In the genomic region with DNA sequence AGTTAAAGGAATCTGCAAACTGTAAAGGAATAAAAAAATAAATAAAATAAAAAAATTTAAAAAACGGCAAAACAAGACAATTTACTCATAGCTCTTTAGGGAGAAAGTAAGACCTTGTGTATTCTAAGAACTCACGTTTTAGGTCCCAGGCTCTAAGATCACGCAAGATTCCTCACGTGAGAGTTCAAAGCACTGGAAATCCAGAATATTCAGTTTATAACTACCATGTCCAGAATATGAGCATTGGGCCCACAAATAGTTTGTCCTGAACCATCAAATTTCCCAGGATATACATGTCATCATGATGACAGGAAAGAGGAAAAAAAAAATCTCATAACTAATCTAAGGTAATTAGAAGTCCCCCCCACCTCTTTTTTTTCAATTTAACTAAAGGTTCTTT, we compare ENCODE assay signal across 14 mouse cellular contexts. TPM values are rescaled to one million over a fixed set of nuclear protein-coding genes. Genes with fewer than 3 reads are reported as not detected.
DNase-seq lines count a peak whose midpoint lies in the region; ATAC-seq and TF ChIP-seq lines count a peak whose summit lies in the region.
"Had no signal": no experiment of that assay in that cellular context is flagged by ENCODE, and none has a peak within 500 bp of the region (broad histone marks: within the 10 kb centered on the region; RNA-seq: fewer than 3 reads in every experiment).

No protein-coding gene starts in this region.

- no peak for DNase-seq in heart, postnatal 14 days
- no peak for DNase-seq in liver, adult 2 months (ENCODE audit: extremely low read depth, low read depth, low spot score)
- DNase-seq in liver (no peak), MN1 (ENCODE audit: low spot score) (no peak)
- DNase-seq in liver, embryonic 14.5 days (ENCODE audit: low read depth in 3 of 3, low spot score in 3 of 3), result no peak
- DNase-seq in retina, embryonic 14.5 days (ENCODE audit: low spot score), result no peak
- DNase-seq: adrenal gland, adult 2 months; cerebellum, postnatal 10 days; layer of hippocampus, adult 9-11 months; right cerebral cortex, adult 18-20 months had no signal

- TF ChIP-seq EP300 in liver, embryonic 14.5 days (IDR thresholded peaks at IDR 0.05; ENCODE audit: low read depth), result no peak

- no peak for TF ChIP-seq POLR2A in liver, adult 2 months (IDR thresholded peaks at IDR 0.05; ENCODE audit: extremely low read depth, insufficient read depth, low read length)

- no peak for TF ChIP-seq CTCF in liver, adult 2 months (IDR thresholded peaks at IDR 0.05; ENCODE audit: low read depth, low read length)
- no peak for TF ChIP-seq CTCF in liver, embryonic 14.5 days (IDR thresholded peaks at IDR 0.05; ENCODE audit: low read depth)

- no peaks in the 10 kb centered on the region for H3K36me3 ChIP-seq in heart, embryonic 11.5 days (ENCODE audit: control insufficient read depth, insufficient read depth, low read length)
- H3K36me3 ChIP-seq in liver, adult 2 months (ENCODE audit: control insufficient read depth, insufficient read depth, low read length), result peaks cover 38% of the 10 kb centered on the region
- H3K36me3 ChIP-seq in embryonic facial prominence, embryonic 12.5 days, result no peaks in the 10 kb centered on the region
- H3K36me3 ChIP-seq in liver, embryonic 14.5 days (replicated peaks; ENCODE audit: control insufficient read depth, insufficient read depth, low read depth), result no peaks in the 10 kb centered on the region
- H3K36me3 ChIP-seq: embryonic facial prominence, embryonic 13.5 days had no signal

- no peak overlapping the region for H3K4me3 ChIP-seq in heart, embryonic 11.5 days (ENCODE audit: low read depth, low read length)
- H3K4me3 ChIP-seq in liver, adult 2 months (ENCODE audit: insufficient read depth, low read depth, low read length), result no peak overlapping the region
- H3K4me3 ChIP-seq in embryonic facial prominence, embryonic 12.5 days, result no peak overlapping the region
- peak overlapping the region in 1 of 2 experiments; percentile 55; a peak in 1 of 4 replicates for H3K4me3 ChIP-seq in liver, embryonic 14.5 days (ENCODE audit: insufficient read depth in 1 of 2, low read depth in 2 of 2, low read length in 2 of 2)
- H3K4me3 ChIP-seq: embryonic facial prominence, embryonic 13.5 days had no signal

- peak overlapping the region; percentile 92 for H3K27ac ChIP-seq in heart, embryonic 11.5 days (ENCODE audit: low read depth, low read length)
- H3K27ac ChIP-seq in liver, adult 2 months (replicated peaks; ENCODE audit: insufficient read depth, low read depth, low read length), result peak overlapping the region; percentile 57
- H3K27ac ChIP-seq in embryonic facial prominence, embryonic 12.5 days, result peak overlapping the region; percentile 74; the same call in 1 of the 2 replicates
- peak overlapping the region; percentile 85 for H3K27ac ChIP-seq in liver, embryonic 14.5 days

- no peak overlapping the region for H3K4me2 ChIP-seq in heart, embryonic 11.5 days
- H3K4me2 ChIP-seq in embryonic facial prominence, embryonic 12.5 days (replicated peaks), result no peak overlapping the region
- H3K4me2 ChIP-seq in liver, embryonic 14.5 days (ENCODE audit: low read depth), result peak overlapping the region; percentile 95

- H3K9ac ChIP-seq in heart, embryonic 11.5 days (ENCODE audit: low read depth, low read length), result 0 out of 2 replicates have a peak overlapping the region, but pooled peaks have one; percentile 71
- H3K9ac ChIP-seq in liver, adult 2 months (ENCODE audit: low read depth, low read length), result no peak overlapping the region
- no peak overlapping the region for H3K9ac ChIP-seq in embryonic facial prominence, embryonic 12.5 days
- H3K9ac ChIP-seq in liver, embryonic 14.5 days (replicated peaks), result peak overlapping the region; percentile 65
- H3K9ac ChIP-seq: embryonic facial prominence, embryonic 13.5 days had no signal

- H3K4me1 ChIP-seq in heart, embryonic 11.5 days (ENCODE audit: control insufficient read depth, insufficient read depth, low read length), result peaks cover 72% of the 10 kb centered on the region
- peaks cover 23% of the 10 kb centered on the region for H3K4me1 ChIP-seq in liver, adult 2 months (ENCODE audit: control insufficient read depth, insufficient read depth, low read length)
- H3K4me1 ChIP-seq in embryonic facial prominence, embryonic 12.5 days, result peaks cover 46% of the 10 kb centered on the region
- peaks cover 77 to 79% of the 10 kb centered on the region in 2 experiments for H3K4me1 ChIP-seq in liver, embryonic 14.5 days (replicated peaks; ENCODE audit: control insufficient read depth in 2 of 2, insufficient read depth in 2 of 2, low read length in 1 of 2)

- WGBS in heart, embryonic 11.5 days (ENCODE audit: insufficient replicate concordance), result 60% methylated on average over 4 of the region's 4 CpGs
- WGBS in liver, adult 2 months, result 86% methylated on average over 4 of the region's 4 CpGs
- 74% methylated on average over 4 of the region's 4 CpGs for WGBS in embryonic facial prominence, embryonic 12.5 days
- 40% methylated on average over 4 of the region's 4 CpGs for WGBS in liver, embryonic 14.5 days (ENCODE audit: insufficient replicate concordance)

- intact Hi-C loops in heart, postnatal 14 days (cut with DNase I), result loop anchor here (2.0 kb wide), 1 partner anchor 15 kb away; no protein-coding TSS in a partner anchor

- H3K27me3 ChIP-seq in heart, embryonic 11.5 days (ENCODE audit: control insufficient read depth, insufficient read depth, low read length), result no peaks in the 10 kb centered on the region
- H3K27me3 ChIP-seq in liver, adult 2 months (ENCODE audit: control insufficient read depth, insufficient read depth, low read length), result no peaks in the 10 kb centered on the region
- no peaks in the 10 kb centered on the region for H3K27me3 ChIP-seq in embryonic facial prominence, embryonic 12.5 days
- no peaks in the 10 kb centered on the region; the same call in 1 of the 2 replicates for H3K27me3 ChIP-seq in liver, embryonic 14.5 days (ENCODE audit: control insufficient read depth, insufficient read depth, low read length)
- H3K27me3 ChIP-seq: embryonic facial prominence, embryonic 13.5 days had no signal

- H3K9me3 ChIP-seq in heart, embryonic 11.5 days (replicated peaks; ENCODE audit: control insufficient read depth, low read length), result no peaks in the 10 kb centered on the region
- H3K9me3 ChIP-seq in embryonic facial prominence, embryonic 12.5 days, result no peaks in the 10 kb centered on the region
- H3K9me3 ChIP-seq in liver, embryonic 14.5 days (ENCODE audit: control insufficient read depth, low read length), result no peaks in the 10 kb centered on the region
- H3K9me3 ChIP-seq: embryonic facial prominence, embryonic 13.5 days had no signal

- no peaks in the 10 kb centered on the region for H3K79me2 ChIP-seq in liver, adult 2 months (ENCODE audit: control insufficient read depth, insufficient read depth, low read length)

- no peak for ATAC-seq in heart, embryonic 11.5 days (replicated peaks; ENCODE audit: insufficient number of reproducible peaks, low FRiP score, low TSS enrichment)
- ATAC-seq in embryonic facial prominence, embryonic 12.5 days (ENCODE audit: insufficient number of reproducible peaks, insufficient read depth, low FRiP score, low TSS enrichment), result no peak
- ATAC-seq in liver, embryonic 14.5 days (ENCODE audit: insufficient read depth), result no peak
- ATAC-seq: midbrain, embryonic 16.5 days had no signal

RNA-seq across cellular contexts. Expression of a gene that starts 27.0 kb away (rescaled TPM):
- polyA plus RNA-seq in heart, embryonic 11.5 days (2014; fragmentation: Nextera tagmentation; extraction: Ambion mirVana), result 73.1 and 86.9 TPM in 2 replicates
- total RNA-seq in heart, postnatal 14 days (2021), result 1 to 10 TPM; 1.0 to 2.3 TPM
- total RNA-seq in liver, adult 2 months (2014; rRNA removed), result 0.46 and 1.3 TPM in 2 replicates
- polyA plus RNA-seq in liver, adult 2 months (2012; rRNA removed), result 0.09 and 0.10 TPM in 2 replicates
- polyA plus RNA-seq in embryonic facial prominence, embryonic 12.5 days (2016; fragmentation: Nextera tagmentation; extraction: Ambion mirVana), result 66.9 and 71.1 TPM in 2 replicates
- polyA plus RNA-seq in liver, embryonic 14.5 days (2012; rRNA removed), result 23.2 and 32.2 TPM in 2 replicates
- 102 and 110 TPM in 2 replicates for polyA plus RNA-seq in liver, embryonic 14.5 days (2014; fragmentation: Nextera tagmentation; extraction: Ambion mirVana)

Comparison
In these comparisons a context has a peak if more than half of its experiments do, and no peak if none do; other contexts are left out.
1. H3K9ac ChIP-seq: peak in heart, embryonic 11.5 days (single experiment) and liver, embryonic 14.5 days (single experiment); none in liver, adult 2 months (single experiment) and embryonic facial prominence, embryonic 12.5 days (single experiment).
2. RNA of a gene that starts 27.0 kb away (polyA plus RNA-seq): 23.2 to 110 TPM in liver, embryonic 14.5 days, 73.1 to 86.9 TPM in heart, embryonic 11.5 days and 66.9 to 71.1 TPM in embryonic facial prominence, embryonic 12.5 days; 0.09 to 0.10 TPM in liver, adult 2 months; every median in the first group is over 10 times any median in the second.
3. Peak in every context shown above with its lines, with median percentiles within 50 percentile points of each other: H3K27ac ChIP-seq.